Mouse (Mus musculus) liver, postnatal 0 days (tissue): Measurements from ENCODE around the gene Senp7.

ENCODE experiments used
- CTCF ChIP-seq: sonication (generic); IDR thresholded peaks from 2 replicates; pipeline ENCODE4 v1.5.1; 2016; ENCODE audit warnings: antibody characterized with exemption, low read depth
- EP300 ChIP-seq: IDR thresholded peaks from 2 replicates; pipeline ENCODE4 v1.6.1; 2016; ENCODE audit warnings: antibody characterized with exemption, low read depth, mild to moderate bottlenecking

DNA sequence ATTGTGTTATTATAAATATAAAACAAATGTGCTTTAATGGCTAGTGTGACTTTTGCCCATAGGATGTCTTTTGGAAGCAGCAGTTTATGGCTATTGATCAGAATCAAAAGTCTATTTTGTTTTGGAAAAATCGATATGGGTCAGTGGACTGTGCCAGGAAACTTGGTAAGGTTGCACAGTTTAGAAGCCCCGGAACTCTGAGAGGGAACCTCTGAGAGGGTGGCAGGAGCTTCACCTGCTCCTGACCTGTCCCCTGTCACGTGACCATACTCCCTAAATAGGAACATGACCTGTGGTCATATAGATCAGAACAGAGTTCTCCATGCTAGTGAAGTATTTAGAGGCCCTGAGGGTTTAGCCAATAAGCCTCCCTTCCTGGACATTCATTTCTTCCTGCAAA, 75.9 kb downstream of the Senp7 start:
- TF ChIP-seq CTCF, result no peak
- 0 out of 2 replicates have a peak, but pooled peaks have one; percentile 25 for TF ChIP-seq EP300
